Mouse (Mus musculus): ENCODE results near the gene Vmn1r62. TPM values are rescaled to one million over a fixed set of nuclear protein-coding genes. Genes with fewer than 3 reads are reported as not detected.
"Not testable (repeated sequence)": the region's sequence is repeated elsewhere in the genome, so short reads cannot be mapped to it uniquely, and the experiment has no call there.

Gene Vmn1r62
- not detected for polyA plus RNA-seq (2017; shearing (Covaris generic))

DNA sequence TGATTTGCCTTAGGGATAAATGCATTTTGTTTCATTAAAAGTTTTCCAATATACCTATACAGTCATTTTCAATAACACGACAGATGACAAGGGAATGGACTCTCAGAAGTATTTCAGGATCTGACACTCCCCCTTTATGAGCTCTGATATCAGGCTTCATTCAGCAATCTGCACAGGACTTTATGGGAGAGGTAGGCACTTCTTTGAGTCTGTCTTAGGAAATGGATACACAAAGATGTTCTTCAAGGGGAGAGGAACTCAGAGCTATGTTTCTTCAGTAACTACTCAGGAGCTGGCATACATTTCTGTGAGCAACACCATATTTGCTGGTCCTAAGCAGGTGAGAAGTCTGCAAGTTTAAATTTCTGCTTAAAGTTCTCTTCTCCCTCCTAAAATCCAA is at the start of gene Vmn1r62:
Vmn1r62 (plus strand) TSS at position 301 of the 400 bp plus-strand sequence.
- not testable (repeated sequence) for ATAC-seq

Other genes with a start within 250 kb of the Vmn1r62 start
- not detected for gene Vmn1r59, start 216.9 kb upstream of the Vmn1r62 start, polyA plus RNA-seq (2017; shearing (Covaris generic))
- not detected for gene Vmn2r28, start 179.7 kb upstream of the Vmn1r62 start, polyA plus RNA-seq (2017; shearing (Covaris generic))
- gene Vmn1r60, start 126.3 kb upstream of the Vmn1r62 start, polyA plus RNA-seq (2017; shearing (Covaris generic)), result not detected
- gene Vmn1r61, start 60.3 kb upstream of the Vmn1r62 start, polyA plus RNA-seq (2017; shearing (Covaris generic)), result under 1 TPM in 1 of 2 experiments, not detected in 1; 0.07 TPM
- gene Vmn1r63, start 131.8 kb downstream of the Vmn1r62 start, polyA plus RNA-seq (2017; shearing (Covaris generic)), result not detected
- gene Vmn1r64, start 210.9 kb downstream of the Vmn1r62 start, polyA plus RNA-seq (2017; shearing (Covaris generic)), result not detected